Mouse (Mus musculus): Measurements from ENCODE around the gene Prokr2.

DNA sequence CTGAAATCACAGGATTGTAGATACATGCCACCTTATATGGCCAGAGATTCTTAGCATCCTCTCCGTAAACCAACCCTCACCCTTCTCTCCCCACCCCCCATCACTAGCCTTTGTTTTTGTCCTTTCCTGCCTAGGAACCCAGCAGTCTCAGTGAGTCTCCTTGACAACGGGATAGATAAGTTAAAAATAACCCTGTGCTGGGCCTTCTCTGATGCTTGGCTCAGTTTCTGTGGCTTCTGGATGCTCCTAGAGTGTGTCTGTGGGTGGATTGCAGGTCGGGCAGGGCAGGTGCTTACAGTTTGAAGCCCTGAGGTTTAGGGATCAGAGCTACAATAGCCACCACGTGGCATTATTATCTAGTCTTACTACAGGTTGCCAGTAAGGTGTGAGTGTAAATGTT is 93.2 kb downstream of the Prokr2 start:
- no peak for TF ChIP-seq CTCF (IDR thresholded peaks at IDR 0.05; ENCODE audit: low read depth)
- TF ChIP-seq EP300 (optimal IDR thresholded peaks at IDR 0.05), result no peak
